Mouse (Mus musculus) cerebellum, adult 8-10 months (tissue): ENCODE measurements around the gene Zfp987.
"Not testable (repeated sequence)": the region's sequence is repeated elsewhere in the genome, so short reads cannot be mapped to it uniquely, and the experiment has no call there.

Source experiments
- DNase-seq: peaks from one replicate; pipeline ENCODE4 v3.0.0; 2022

Gene Zfp987

DNA sequence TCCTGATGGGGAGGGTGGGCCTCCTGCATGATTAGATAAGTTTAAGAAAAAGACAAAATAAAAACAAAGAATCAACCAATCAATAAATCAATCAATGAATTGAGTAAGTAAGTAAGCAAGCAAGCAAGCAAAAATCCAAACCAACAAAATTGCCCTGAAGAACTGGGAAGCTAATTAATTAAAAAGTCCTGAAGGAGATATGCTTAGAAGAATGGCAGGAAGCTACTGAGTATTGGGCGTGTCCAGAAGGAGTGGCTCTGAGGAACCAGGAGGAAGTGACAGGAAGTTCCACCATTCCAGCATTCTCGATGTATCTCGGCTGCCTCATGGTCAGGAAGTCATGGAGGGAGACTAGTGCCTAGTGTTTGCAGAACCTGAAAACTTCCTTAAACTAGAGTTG, at the start of gene Zfp987:
Gene Zfp987 (plus strand): TSS at position 301 of the 400 bp plus-strand sequence.
- not testable (repeated sequence) for DNase-seq

DNA sequence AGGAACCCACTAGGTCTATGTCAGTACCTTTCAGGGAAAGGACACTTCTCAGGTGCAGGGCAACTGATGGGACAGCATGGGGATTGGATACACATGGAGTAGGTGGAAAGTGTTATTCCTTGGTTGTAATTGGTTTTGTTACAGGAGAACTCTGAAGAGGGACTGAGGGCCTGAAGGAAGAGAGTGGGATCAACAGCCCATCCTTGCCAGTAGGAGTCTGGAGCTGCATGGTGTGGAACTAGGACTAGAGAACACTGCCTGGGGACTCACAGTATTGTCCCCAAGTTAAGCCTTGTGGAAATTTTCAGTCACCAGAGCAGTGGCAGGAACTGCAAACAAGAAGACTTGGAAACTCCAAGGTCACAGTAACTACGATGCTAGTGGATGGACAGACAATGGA, 44.6 kb upstream of the Zfp987 start:
- not testable (repeated sequence) for DNase-seq

- not testable (repeated sequence) for DNase-seq
Measured at GRCm38 (mm10) chr4:146053445-146053844, 43.7 kb upstream of the Zfp987 start.

- no peak for DNase-seq
Measured at GRCm38 (mm10) chr4:146055335-146055734, 41.8 kb upstream of the Zfp987 start.

- DNase-seq = not testable (repeated sequence)
Measured at GRCm38 (mm10) chr4:146058646-146059045, 38.5 kb upstream of the Zfp987 start.

DNA sequence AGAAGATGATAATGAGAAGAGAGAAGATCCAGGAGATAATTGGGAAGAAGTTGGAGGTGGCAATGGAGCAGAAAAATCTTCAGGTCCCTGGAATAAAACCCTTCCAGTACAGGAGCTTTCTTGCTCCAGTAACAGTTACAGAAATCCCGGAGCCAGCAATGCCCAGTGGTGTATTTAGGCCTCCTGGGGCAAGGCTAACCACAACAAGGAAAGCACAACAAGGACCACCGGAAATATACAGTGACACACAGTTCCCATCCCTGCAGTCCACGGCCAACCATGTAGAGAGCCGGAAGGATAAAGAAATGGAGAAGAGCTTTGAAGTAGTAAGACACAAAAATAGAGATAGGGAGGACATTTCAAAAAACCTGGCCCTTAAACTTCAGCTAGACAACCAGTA, 38.0 kb upstream of the Zfp987 start:
- not testable (repeated sequence) for DNase-seq

GRCm38 (mm10) chr4:146059974-146060693, 37.0 kb upstream of the Zfp987 start:
- not testable (repeated sequence) for DNase-seq

GRCm38 (mm10) chr4:146061082-146061481, 36.0 kb upstream of the Zfp987 start:
- not testable (repeated sequence) for DNase-seq

GRCm38 (mm10) chr4:146062021-146062420, 35.1 kb upstream of the Zfp987 start:
- not testable (repeated sequence) for DNase-seq

DNA sequence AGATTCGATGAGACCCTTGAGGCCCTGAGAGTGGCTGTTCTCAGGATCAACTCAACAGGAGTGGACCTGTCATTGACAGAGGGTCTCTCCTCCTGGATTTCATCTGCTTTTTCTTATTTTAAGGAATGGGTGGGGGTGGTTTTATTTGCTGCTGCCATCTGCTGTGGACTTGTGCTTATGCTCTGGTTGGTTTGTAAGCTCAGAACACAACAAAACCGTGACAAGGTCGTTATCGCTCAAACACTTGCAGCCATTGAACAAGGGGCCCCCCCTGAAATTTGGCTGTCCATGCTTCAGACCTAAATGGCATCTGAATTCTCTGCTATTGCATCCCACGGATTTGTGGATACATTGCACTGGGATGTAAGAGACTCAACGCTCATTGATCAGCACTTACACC, 34.1 kb upstream of the Zfp987 start:
- DNase-seq = not testable (repeated sequence)

GRCm38 (mm10) chr4:146063621-146064020, 33.5 kb upstream of the Zfp987 start:
- not testable (repeated sequence) for DNase-seq

GRCm38 (mm10) chr4:146064807-146065206, 32.3 kb upstream of the Zfp987 start:
- not testable (repeated sequence) for DNase-seq

- DNase-seq = not testable (repeated sequence)
Measured at GRCm38 (mm10) chr4:146066932-146067580, 30.0 kb upstream of the Zfp987 start.

GRCm38 (mm10) chr4:146067594-146067993, 29.5 kb upstream of the Zfp987 start:
- not testable (repeated sequence) for DNase-seq

GRCm38 (mm10) chr4:146073264-146073663, 23.8 kb upstream of the Zfp987 start:
- not testable (repeated sequence) for DNase-seq

DNA sequence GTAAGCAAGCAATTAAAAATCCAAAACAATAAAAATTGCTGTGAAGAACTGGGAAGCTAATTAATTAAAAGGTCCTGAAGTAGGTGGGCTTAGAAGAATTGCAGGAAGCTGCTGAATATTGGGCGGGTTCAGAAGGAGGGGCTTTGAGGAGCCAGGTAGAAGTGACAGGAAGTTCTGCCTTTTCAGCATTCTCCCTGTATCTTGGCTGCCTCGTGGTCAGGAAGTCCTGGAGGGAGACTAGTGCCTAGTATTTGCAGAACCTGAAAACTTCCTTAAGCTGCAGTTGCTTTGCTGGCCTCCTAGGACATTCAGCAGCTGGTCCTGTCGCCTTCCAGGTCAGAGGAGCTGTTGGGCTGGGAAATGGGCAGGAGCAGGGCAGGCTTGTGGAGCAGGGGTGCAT, 4.3 kb downstream of the Zfp987 start:
- DNase-seq = not testable (repeated sequence)

DNA sequence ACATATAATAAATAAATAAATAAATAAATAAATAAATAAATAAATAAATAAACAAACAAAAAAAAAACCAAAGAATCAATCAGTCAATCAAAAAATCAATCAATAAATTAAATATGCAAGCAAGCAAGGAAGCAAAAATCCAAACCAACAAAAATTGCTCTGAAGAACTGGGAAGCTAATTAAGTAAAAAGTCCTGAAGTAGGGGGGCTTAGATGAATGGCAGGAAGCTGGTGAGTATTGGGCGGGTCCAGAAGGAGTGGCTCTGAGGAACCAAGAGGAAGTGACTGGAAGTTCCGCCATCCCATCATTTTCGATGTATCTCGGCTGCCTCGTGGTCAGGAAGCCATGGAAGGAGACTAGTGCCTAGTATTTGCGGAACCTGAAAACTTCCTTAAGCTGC, 59.4 kb downstream of the Zfp987 start, which contains the start of gene Zfp600:
Gene Zfp600 (plus strand): TSS at position 301 of the 400 bp plus-strand sequence.
- not testable (repeated sequence) for DNase-seq

- not testable (repeated sequence) for DNase-seq
Measured at GRCm38 (mm10) chr4:146162893-146163292, 65.8 kb downstream of the Zfp987 start.

DNA sequence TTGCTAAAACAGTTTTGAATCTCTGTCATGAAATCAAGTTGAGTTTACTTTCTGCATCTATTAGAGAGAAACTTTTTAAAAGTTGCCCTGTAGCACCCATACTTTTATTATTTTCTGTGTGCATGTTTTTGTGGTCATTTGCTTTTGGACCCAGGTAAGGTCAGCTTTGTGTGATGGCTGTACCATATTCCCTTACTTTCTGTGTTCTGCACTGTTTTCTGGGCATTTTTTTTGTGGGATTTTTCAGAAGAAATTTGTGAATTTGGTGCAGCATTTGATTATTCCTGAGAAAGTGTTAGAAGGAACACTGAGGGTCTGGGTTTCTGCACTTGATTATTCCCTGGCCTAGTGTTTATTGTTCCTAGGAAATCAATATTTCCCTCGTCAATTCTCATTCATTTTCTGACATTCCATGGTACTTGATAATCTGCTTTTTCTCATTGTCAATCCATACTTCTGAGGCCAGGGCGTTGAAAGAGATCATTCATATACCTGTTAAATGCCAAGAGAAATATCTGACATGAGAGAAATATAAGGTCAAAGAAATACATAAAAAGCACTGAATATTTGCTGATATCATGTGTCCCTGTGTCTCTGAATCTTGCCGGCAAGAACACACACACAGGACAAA, 70.2 kb downstream of the Zfp987 start:
- not testable (repeated sequence) for DNase-seq

DNA sequence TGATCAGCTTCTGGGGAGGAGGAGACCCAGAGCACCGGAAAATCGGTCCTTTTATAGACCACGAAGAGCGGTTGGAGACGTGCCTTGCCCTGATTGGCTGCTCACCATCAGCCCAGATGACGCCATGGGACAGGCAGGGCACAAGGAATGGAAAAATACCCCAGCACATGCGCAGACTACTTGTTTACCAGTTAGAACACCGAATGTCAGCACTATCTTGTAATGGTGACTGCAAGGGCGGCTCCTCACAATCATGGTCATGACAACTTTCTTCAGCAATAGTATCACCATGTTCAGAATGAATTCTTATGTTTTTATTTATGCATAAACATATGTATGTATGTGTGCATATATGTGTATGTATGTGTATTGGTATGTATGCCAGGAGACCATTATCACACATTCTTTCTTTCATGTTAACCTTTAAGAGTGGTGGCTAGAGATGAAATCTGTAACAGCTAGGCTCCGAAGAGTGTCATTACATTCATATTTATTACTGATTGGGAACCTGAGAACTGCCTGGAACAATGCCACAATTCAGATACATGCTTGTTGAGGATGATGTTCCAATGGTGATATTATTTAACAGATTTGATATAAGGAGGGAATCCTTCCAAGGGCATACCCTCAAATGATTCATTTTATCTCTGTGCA, 70.9 kb downstream of the Zfp987 start:
- DNase-seq = not testable (repeated sequence)

- not testable (repeated sequence) for DNase-seq
Measured at GRCm38 (mm10) chr4:146168730-146169215, 71.7 kb downstream of the Zfp987 start.

DNA sequence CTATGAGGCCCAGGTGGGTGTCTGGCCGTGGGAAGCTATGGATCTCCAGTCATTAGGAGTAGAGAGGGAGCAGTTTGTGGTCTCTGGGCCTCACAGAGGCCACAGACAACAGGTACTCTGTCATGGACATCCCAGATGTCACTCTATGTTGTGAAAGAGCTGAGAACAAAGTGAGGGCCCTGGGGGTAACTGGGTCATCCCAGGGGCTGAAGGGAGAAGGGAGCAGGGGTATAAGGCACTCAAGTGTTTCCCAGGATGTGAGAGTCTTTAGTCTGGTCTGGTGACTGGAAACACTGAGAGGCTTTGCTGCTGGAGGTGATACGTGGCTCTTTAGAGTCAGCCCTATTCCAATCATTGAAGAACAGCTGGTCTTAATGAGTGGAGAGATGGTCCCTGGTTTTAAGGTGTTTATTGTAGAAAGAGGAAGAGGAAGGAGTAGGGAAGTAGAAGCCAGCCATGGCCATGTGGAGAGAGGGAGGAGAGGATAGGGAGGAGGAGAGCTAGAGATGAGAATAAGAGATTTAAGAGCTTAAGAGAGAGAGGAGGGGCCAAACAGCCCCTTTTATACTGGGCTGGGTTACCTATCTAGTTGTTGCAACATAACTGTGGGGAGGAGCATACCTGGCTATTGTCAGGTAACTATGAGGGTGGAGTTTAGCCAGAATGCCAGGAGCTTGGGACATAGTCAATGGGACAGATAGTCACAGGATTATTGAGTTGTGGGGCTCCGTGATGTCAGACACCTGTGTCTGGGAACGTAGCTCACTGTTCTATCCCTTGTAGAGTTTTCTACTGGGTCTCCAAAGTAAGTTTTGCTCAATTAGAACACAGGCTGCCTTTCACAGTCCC, 76.5 kb downstream of the Zfp987 start:
- DNase-seq = not testable (repeated sequence)
